Mouse (Mus musculus) regulatory T cell (primary cell): ENCODE data around the gene Aplnr.

Experiments
- in situ Hi-C: fragments of 300-600 bp; cut with MboI, MseI; formaldehyde crosslinking; loops from one replicate; pipeline ENCODE4 v1.15.1; 2025; ENCODE audit warnings: high pct_unique_total_duplicates

Aplnr gene

DNA sequence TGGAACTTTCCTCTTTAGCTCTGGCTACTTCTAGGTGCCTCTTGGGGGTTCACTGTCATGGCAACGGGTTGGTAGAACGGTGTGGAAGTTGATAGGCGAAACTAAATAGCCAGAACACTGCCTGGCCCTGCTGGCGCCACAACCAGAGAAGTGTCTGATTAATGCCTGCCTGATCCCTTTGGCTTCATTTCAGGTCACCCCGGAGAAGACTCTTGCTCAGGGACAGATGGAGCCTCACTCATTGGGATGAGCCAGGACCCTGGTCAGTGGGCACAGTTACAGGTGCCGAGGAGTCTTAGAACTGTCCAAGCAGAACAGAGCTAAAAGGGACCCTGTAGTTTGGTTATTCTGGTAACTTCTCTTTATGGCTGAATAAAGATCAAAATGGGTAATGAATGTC lies 37.5 kb downstream of the Aplnr start:
- in situ Hi-C loops, result no loop called here

DNA sequence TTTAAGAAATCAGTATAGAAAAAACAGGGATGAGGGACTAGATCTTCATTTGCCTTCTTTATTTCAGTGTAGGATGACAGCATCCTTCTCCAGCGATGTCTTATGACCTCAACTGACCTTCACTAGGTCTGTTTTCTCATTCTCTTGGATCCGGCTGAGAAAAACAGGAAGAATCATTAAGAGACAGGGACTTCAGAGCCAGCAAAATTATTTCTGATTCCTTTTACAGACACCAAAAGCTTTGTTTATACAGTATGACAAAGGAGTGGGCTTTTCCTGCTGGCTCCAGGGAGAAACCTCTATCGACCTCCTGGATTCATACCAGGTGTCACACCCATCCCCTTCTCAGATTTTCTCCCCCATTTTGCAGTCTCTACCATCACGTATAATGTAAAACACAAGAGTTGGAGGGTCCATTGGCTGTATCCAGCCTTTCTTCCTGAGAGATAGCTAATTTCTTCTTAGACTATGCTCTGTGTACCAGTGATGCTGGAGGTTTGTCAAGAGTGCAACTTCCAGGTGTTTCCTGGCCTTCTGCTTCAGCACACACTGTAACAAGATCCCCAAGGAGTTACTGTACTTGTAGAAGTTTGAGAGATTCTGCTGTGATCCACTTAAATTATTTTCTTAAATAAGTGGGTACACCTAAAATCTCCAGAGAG lies 42.2 kb downstream of the Aplnr start:
- in situ Hi-C loops, result no loop called here

DNA sequence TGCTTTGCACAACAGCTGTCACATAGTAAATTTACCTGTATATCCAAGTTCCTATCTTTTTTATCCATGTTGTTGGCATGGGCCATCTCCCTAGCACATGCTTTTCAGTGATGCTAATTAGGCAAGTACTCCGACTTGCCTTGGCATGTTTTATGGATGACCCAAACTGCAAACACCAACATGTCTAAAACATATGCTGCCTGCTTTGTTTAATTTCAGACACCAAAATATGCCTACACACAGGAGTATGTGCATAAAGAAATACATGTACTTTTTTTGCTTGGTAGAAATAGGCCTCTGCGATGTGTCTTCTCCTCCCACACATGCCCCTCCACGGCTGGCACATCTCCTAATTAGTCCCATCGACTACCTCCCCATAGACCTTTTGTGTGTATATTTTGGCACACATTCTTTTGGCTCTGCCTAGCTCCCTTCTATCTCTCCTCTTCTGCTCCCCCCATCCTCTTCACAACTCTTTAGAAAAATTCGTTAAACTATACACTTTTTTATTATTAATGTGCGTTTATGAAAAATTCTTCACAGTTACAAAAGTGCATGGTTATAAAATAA lies 51.6 kb downstream of the Aplnr start:
- in situ Hi-C loops, result no loop called here
